Mouse (Mus musculus) liver, embryonic 11.5 days (tissue): ENCODE data around the gene Pecam1. TPM values are rescaled to one million over a fixed set of nuclear protein-coding genes. Genes with fewer than 3 reads are reported as not detected.

Experiments
- ATAC-seq: fragments of 200-750 bp; cut with Nextera tagmentation; replicated peaks from 2 replicates; pipeline ENCODE4 v1.8.0; 2017; ENCODE audit warnings: moderate number of reproducible peaks, mild to moderate bottlenecking, moderate TSS enrichment, moderate library complexity; ENCODE audit not compliant: low FRiP score
- DNase-seq: peaks from one replicate; pipeline ENCODE4 v3.0.0-alpha.2; 2017; ENCODE audit warnings: low spot score
- H3K27ac ChIP-seq: fragments of 300-500 bp; sonication (generic); 2 replicates; pipeline ENCODE4 v1.5.1; 2014; ENCODE audit warnings: mild to moderate bottlenecking, low read depth, low read length, control low read depth
- H3K27me3 ChIP-seq: fragments of 300-500 bp; sonication (generic); replicated peaks from 2 replicates; pipeline ENCODE4 v1.6.1; 2014; ENCODE audit warnings: low read length, mixed read lengths; ENCODE audit not compliant: control insufficient read depth, insufficient read depth
- H3K36me3 ChIP-seq: fragments of 300-500 bp; sonication (generic); 2 replicates; pipeline ENCODE4 v1.6.1; 2014; ENCODE audit warnings: mild to moderate bottlenecking, low read length, moderate library complexity, mixed read lengths; ENCODE audit not compliant: control insufficient read depth, insufficient read depth
- H3K4me1 ChIP-seq: fragments of 300-500 bp; sonication (generic); replicated peaks from 2 replicates; pipeline ENCODE4 v1.6.1; 2014; ENCODE audit warnings: low read length, mixed read lengths; ENCODE audit not compliant: control insufficient read depth, insufficient read depth
- H3K4me2 ChIP-seq: fragments of 300-500 bp; sonication (generic); 2 replicates; pipeline ENCODE4 v1.6.1; 2014; ENCODE audit warnings: mild to moderate bottlenecking, control low read depth, moderate library complexity
- H3K4me3 ChIP-seq: fragments of 300-500 bp; sonication (generic); 2 replicates; pipeline ENCODE4 v1.5.1; 2014; ENCODE audit warnings: low read depth, low read length, control low read depth
- H3K9ac ChIP-seq: fragments of 300-500 bp; sonication (generic); 2 replicates; pipeline ENCODE4 v1.6.1; 2014; ENCODE audit warnings: low read depth, low read length, control low read depth
- H3K9me3 ChIP-seq: fragments of 300-500 bp; sonication (generic); 2 replicates; pipeline ENCODE4 v1.6.1; 2016; ENCODE audit warnings: low read length, inconsistent platforms, mixed read lengths; ENCODE audit not compliant: control insufficient read depth
- WGBS: fragments of 180-500 bp; shearing (Covaris S2); extraction: QIAGEN DNeasy Blood & Tissue Kit; methylation state at CpG from one replicate; pipeline ENCODE4 v1.1.7; 2014; 5-methylcytosine and 5-hydroxymethylcytosine counted together
- polyA plus RNA-seq: library from polyadenylated mRNA; unstranded; fragments of >200 nt; fragmentation: Nextera tagmentation; extraction: Ambion mirVana; gene quantifications from 2 replicates; pipeline ENCODE4 v1.2.1, GENCODE M21; 2014

Gene Pecam1
- polyA plus RNA-seq, 1 experiment from 2014 or later = 18.0 TPM

DNA sequence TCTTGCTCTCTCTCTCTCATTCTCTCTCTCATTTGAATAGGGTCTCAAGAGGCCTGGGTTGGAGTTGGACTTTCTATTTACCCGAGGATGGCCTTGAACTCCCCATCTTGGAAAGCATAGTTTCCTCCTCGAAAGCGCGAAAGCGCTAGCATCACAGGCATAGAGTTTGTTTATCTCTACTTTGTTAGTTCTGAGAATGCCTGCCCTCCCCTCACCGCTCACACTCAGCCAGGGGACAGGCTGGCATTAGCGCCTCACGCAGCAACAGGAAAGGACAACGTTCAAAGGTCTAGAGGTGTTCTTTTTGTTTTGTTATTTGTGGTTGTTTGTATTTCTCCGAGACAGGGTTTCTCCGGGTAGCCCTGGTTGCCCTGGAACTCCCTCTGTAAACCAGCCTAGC lies 82.6 kb downstream of the Pecam1 start:
- 81% methylated on average over 11 of the region's 11 CpGs for WGBS
- no peak overlapping the region for H3K27ac ChIP-seq
- ATAC-seq = no peak

GRCm38 (mm10) chr11:106666470-106667107 lies 83.8 kb downstream of the Pecam1 start:
- H3K27me3 ChIP-seq = no peaks in the 10 kb centered on the region
- DNase-seq (no peak), ATAC-seq (no peak)
- H3K36me3 ChIP-seq = no peaks in the 10 kb centered on the region
- no peak overlapping the region for H3K4me2 ChIP-seq
- H3K9ac ChIP-seq = no peak overlapping the region
- no peak overlapping the region for H3K4me3 ChIP-seq
- peaks cover 4% of the 10 kb centered on the region; the same call in 1 of the 2 replicates for H3K4me1 ChIP-seq
- H3K27ac ChIP-seq = no peak overlapping the region
- WGBS = 83% methylated on average over 14 of the region's 14 CpGs
- H3K9me3 ChIP-seq = no peaks in the 10 kb centered on the region

More for the DNA sequence above, 82.6 kb downstream of the Pecam1 start:
- H3K36me3 ChIP-seq = no peaks in the 10 kb centered on the region
- H3K4me2 ChIP-seq = no peak overlapping the region
- no peak for DNase-seq
- peaks cover 6% of the 10 kb centered on the region; the same call in 1 of the 2 replicates for H3K4me1 ChIP-seq
- H3K4me3 ChIP-seq = no peak overlapping the region
- no peaks in the 10 kb centered on the region for H3K9me3 ChIP-seq
- H3K27me3 ChIP-seq = no peaks in the 10 kb centered on the region
- H3K9ac ChIP-seq = no peak overlapping the region

GRCm38 (mm10) chr11:106665841-106666240 lies 84.6 kb downstream of the Pecam1 start:
- Histone ChIP-seq H3K4me1 (peaks cover 4% of the 10 kb centered on the region; the same call in 1 of the 2 replicates), H3K36me3 (no peaks in the 10 kb centered on the region), H3K9ac (no peak overlapping the region), H3K27me3 (no peaks in the 10 kb centered on the region), H3K4me2 (no peak overlapping the region), H3K27ac (no peak overlapping the region), H3K9me3 (no peaks in the 10 kb centered on the region), H3K4me3 (no peak overlapping the region)
- 96% methylated on average over 2 of the region's 2 CpGs for WGBS
- ATAC-seq (no peak), DNase-seq (no peak)

GRCm38 (mm10) chr11:106665328-106665727 lies 85.1 kb downstream of the Pecam1 start:
- H3K9me3 ChIP-seq = no peaks in the 10 kb centered on the region
- H3K27me3 ChIP-seq = no peaks in the 10 kb centered on the region
- no peak overlapping the region for H3K9ac ChIP-seq
- DNase-seq (no peak), ATAC-seq (no peak)
- no peaks in the 10 kb centered on the region for H3K36me3 ChIP-seq
- H3K4me3 ChIP-seq = no peak overlapping the region
- WGBS = 88% methylated on average over 4 of the region's 4 CpGs
- H3K27ac ChIP-seq = no peak overlapping the region
- no peak overlapping the region for H3K4me2 ChIP-seq
- H3K4me1 ChIP-seq = peaks cover 6% of the 10 kb centered on the region

- 80% methylated on average over 8 of the region's 8 CpGs for WGBS
Measured at GRCm38 (mm10) chr11:106664691-106665090, 85.7 kb downstream of the Pecam1 start.

DNA sequence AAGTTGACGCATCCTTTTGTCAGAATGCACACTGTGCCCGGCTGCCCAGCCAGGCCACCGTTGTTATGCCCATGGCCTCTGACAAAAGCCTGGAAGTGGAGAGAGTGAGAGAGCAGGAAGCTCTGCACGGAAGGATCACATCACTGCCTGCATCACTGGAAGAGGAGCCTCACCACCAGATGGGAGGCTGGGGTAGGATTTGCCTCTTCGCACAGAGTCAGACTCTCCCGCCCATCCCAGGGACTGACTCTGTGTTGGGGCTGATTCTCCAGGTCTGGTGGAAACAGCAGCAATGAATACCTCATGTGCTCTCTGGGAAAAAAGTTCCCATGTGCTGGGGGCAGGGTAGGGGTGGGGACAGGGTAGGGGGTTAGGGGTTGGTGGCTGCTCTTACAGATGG lies 86.6 kb downstream of the Pecam1 start:
- 75% methylated on average over 6 of the region's 6 CpGs for WGBS
- Histone ChIP-seq H3K27me3 (no peaks in the 10 kb centered on the region), H3K27ac (no peak overlapping the region), H3K4me2 (no peak overlapping the region), H3K36me3 (no peaks in the 10 kb centered on the region), H3K4me1 (peaks cover 13% of the 10 kb centered on the region), H3K9me3 (no peaks in the 10 kb centered on the region), H3K9ac (no peak overlapping the region), H3K4me3 (no peak overlapping the region)
- ATAC-seq (no peak), DNase-seq (no peak)

More at GRCm38 (mm10) chr11:106664691-106665090, 85.7 kb downstream of the Pecam1 start:
- no peak overlapping the region for H3K9ac ChIP-seq
- H3K27me3 ChIP-seq = no peaks in the 10 kb centered on the region
- no peaks in the 10 kb centered on the region for H3K36me3 ChIP-seq
- no peak overlapping the region for H3K27ac ChIP-seq
- ATAC-seq (no peak), DNase-seq (no peak)
- no peaks in the 10 kb centered on the region for H3K9me3 ChIP-seq
- H3K4me2 ChIP-seq = no peak overlapping the region
- peaks cover 10% of the 10 kb centered on the region for H3K4me1 ChIP-seq
- no peak overlapping the region for H3K4me3 ChIP-seq

GRCm38 (mm10) chr11:106662634-106663407 lies 87.6 kb downstream of the Pecam1 start:
- H3K36me3 ChIP-seq = no peaks in the 10 kb centered on the region
- H3K9ac ChIP-seq = no peak overlapping the region
- no peak overlapping the region for H3K4me2 ChIP-seq
- H3K27me3 ChIP-seq = no peaks in the 10 kb centered on the region
- DNase-seq = no peak
- peaks cover 18% of the 10 kb centered on the region for H3K4me1 ChIP-seq
- no peak overlapping the region for H3K27ac ChIP-seq
- no peak for ATAC-seq
- H3K9me3 ChIP-seq = no peaks in the 10 kb centered on the region
- WGBS = 79% methylated on average over 10 of the region's 11 CpGs
- H3K4me3 ChIP-seq = no peak overlapping the region

DNA sequence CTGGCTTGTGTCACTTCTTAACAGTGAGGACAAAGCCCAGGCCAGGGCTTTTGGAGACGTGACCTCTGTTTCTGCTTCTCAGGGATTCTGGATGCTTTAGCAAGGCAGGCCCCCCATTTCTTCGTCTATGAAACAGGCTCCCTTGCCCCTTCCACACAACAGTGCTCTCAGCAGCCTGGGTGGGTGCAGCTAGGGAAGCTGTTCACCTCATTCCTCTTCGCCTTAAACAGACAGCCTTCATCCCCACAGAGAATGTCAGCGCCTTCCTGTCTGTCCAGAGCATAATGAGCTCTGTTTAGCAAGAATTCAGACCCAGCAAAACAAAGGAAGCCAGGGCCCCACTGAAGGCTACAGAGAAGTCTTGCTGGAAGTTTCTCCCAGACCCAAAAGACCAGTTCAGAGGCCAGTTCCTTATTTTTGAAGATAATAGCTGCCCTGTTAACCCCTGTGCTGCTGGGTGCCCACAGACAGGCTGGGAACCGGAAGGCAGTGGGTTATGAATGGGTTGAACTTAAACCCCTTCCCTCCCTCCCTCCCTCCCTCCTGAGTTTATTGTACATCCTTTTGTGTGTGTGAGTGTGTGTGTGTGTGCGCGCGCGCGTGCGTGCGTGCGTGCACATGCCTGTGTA lies 89.9 kb downstream of the Pecam1 start:
- no peak overlapping the region for H3K4me3 ChIP-seq
- WGBS = 46% methylated on average over 13 of the region's 13 CpGs
- no peak overlapping the region for H3K4me2 ChIP-seq
- no peaks in the 10 kb centered on the region for H3K9me3 ChIP-seq
- no peaks in the 10 kb centered on the region for H3K36me3 ChIP-seq
- no peaks in the 10 kb centered on the region for H3K27me3 ChIP-seq
- H3K27ac ChIP-seq = peak overlapping the region; percentile 63
- ATAC-seq (peak; percentile 58), DNase-seq (no peak)
- peaks cover 20% of the 10 kb centered on the region for H3K4me1 ChIP-seq
- H3K9ac ChIP-seq = no peak overlapping the region
